Mouse (Mus musculus) gastrocnemius, postnatal 14 days (tissue): Measurements from ENCODE around the gene Ces3b. TPM values are rescaled to one million over a fixed set of nuclear protein-coding genes. Genes with fewer than 3 reads are reported as not detected.
A peak's percentile ranks its signal among the peaks of the same experiment; 100 is the strongest.

Source experiments
- DNase-seq: peaks from one replicate; pipeline ENCODE4 v3.0.0; 2021; ENCODE audit warnings: mixed read lengths
- intact Hi-C: fragments of 180-260 bp; cut with DNase I; formaldehyde crosslinking; loops from one replicate; pipeline ENCODE4 v1.15.1; 2025; ENCODE audit warnings: low total_unique reads
- total RNA-seq, 2 experiments: library from RNA; stranded (reverse); gene quantifications; 2 replicates each; pipeline ENCODE4 v1.2.3; 2021

Gene Ces3b
- total RNA-seq, 2 experiments from 2014 or later: not detected

- no peak for DNase-seq
Observed at GRCm38 (mm10) chr8:105131509-105131908, 48.0 kb downstream of the Ces3b start, which contains the start of gene Ces4a. Gene Ces4a (plus strand): TSS chr8:105131800.

GRCm38 (mm10) chr8:105138423-105138822 lies 54.9 kb downstream of the Ces3b start:
- peak; percentile 68 for DNase-seq
- intact Hi-C loops: no loop called here

More at GRCm38 (mm10) chr8:105131509-105131908, 48.0 kb downstream of the Ces3b start, which contains the start of gene Ces4a:
- intact Hi-C loops: no loop called here

GRCm38 (mm10) chr8:105142395-105142794 lies 58.8 kb downstream of the Ces3b start:
- no peak for DNase-seq
- intact Hi-C loops: no loop called here

Other genes with a start within 250 kb of the Ces3b start
- gene Ces2c, start 236.7 kb upstream of the Ces3b start, total RNA-seq: under 1 TPM; 0.33 to 0.47 TPM
- gene Ces2e, start 157.5 kb upstream of the Ces3b start, total RNA-seq: under 1 TPM; 0.09 to 0.10 TPM
- not detected for gene Ces2f, start 136.4 kb upstream of the Ces3b start, total RNA-seq
- gene Ces2g, start 122.0 kb upstream of the Ces3b start, total RNA-seq: under 1 TPM; 0.22 to 0.47 TPM
- not detected for gene Ces2h, start 82.9 kb upstream of the Ces3b start, total RNA-seq
- not detected for gene Ces3a, start 35.2 kb upstream of the Ces3b start, total RNA-seq
- gene Ces4a, start 48.0 kb downstream of the Ces3b start, total RNA-seq: not detected
- gene Cbfb, start 86.9 kb downstream of the Ces3b start, total RNA-seq: 10 to 100 TPM; 37.2 TPM
- 10 to 100 TPM; 14.6 to 18.7 TPM for gene D230025D16Rik, start 141.4 kb downstream of the Ces3b start, total RNA-seq
- 1 to 10 TPM; 5.1 to 6.1 TPM for gene B3gnt9, start 171.4 kb downstream of the Ces3b start, total RNA-seq
- gene Tradd, start 180.9 kb downstream of the Ces3b start, total RNA-seq: 1 to 10 TPM; 2.8 to 3.9 TPM
- gene Fbxl8, start 180.9 kb downstream of the Ces3b start, total RNA-seq: 1 to 10 TPM; 1.3 TPM
- 1 to 10 TPM in 1 of 2 experiments, under 1 TPM in 1; 0.95 to 1.4 TPM for gene Hsf4, start 186.0 kb downstream of the Ces3b start, total RNA-seq
- gene Nol3, start 192.4 kb downstream of the Ces3b start, total RNA-seq: 10 to 100 TPM; 24.1 to 27.3 TPM
- 1 to 10 TPM in 1 of 2 experiments, under 1 TPM in 1; 0.84 to 1.3 TPM for gene 4931428F04Rik, start 206.1 kb downstream of the Ces3b start, total RNA-seq
- 1 to 10 TPM; 3.4 to 3.7 TPM for gene Exoc3l, start 212.3 kb downstream of the Ces3b start, total RNA-seq
- 10 to 100 TPM; 15.4 to 17.2 TPM for gene E2f4, start 213.9 kb downstream of the Ces3b start, total RNA-seq
- gene Elmo3, start 221.8 kb downstream of the Ces3b start, total RNA-seq: under 1 TPM; 0.40 to 0.45 TPM
- gene Lrrc29, start 242.5 kb downstream of the Ces3b start, total RNA-seq: 1 to 10 TPM in 1 of 2 experiments, under 1 TPM in 1; 0.76 to 1.6 TPM
- 10 to 100 TPM; 20.6 to 21.5 TPM for gene Tmem208, start 242.6 kb downstream of the Ces3b start, total RNA-seq